In genomic region chr2:150687871-150688540, GRCm38 (mm10) we compare ENCODE assay signal across 9 mouse cellular contexts. TPM values are rescaled to one million over a fixed set of nuclear protein-coding genes. Genes with fewer than 3 reads are reported as not detected.
DNase-seq lines count a peak whose midpoint lies in the region; ATAC-seq and TF ChIP-seq lines count a peak whose summit lies in the region.
"Had no signal": no experiment of that assay in that cellular context is flagged by ENCODE, and none has a peak within 500 bp of the region (broad histone marks: within the 10 kb centered on the region; RNA-seq: fewer than 3 reads in every experiment).

No protein-coding gene starts in this region.

- no peak overlapping the region; the same call in 1 of the 2 replicates for H3K9ac ChIP-seq in lung, embryonic 16.5 days (ENCODE audit: low read length)
- H3K9ac ChIP-seq in heart, embryonic 16.5 days (ENCODE audit: low read length) = peak overlapping the region; percentile 34; the same call in 1 of the 2 replicates
- no peak overlapping the region for H3K9ac ChIP-seq in liver, embryonic 16.5 days (ENCODE audit: low read depth, low read length)
- no peak overlapping the region; the same call in 1 of the 2 replicates for H3K9ac ChIP-seq in stomach, postnatal 0 days (ENCODE audit: low read length)

- 4% methylated on average over 23 of the region's 23 CpGs for WGBS in lung, embryonic 16.5 days
- 2% methylated on average over 23 of the region's 23 CpGs for WGBS in heart, embryonic 16.5 days
- 4% methylated on average over 23 of the region's 23 CpGs for WGBS in liver, embryonic 16.5 days (ENCODE audit: insufficient replicate concordance)
- 5% methylated on average over 23 of the region's 23 CpGs for WGBS in stomach, postnatal 0 days

- H3K27me3 ChIP-seq in lung, embryonic 16.5 days (ENCODE audit: control insufficient read depth, insufficient read depth, low read depth, low read length) = peaks cover 54% of the 10 kb centered on the region
- H3K27me3 ChIP-seq in heart, embryonic 16.5 days (ENCODE audit: control insufficient read depth, insufficient read depth, low read length) = peaks cover 52% of the 10 kb centered on the region
- peaks cover 50% of the 10 kb centered on the region for H3K27me3 ChIP-seq in liver, embryonic 16.5 days (ENCODE audit: control insufficient read depth, insufficient read depth, low read depth, low read length)
- 0 out of 2 replicates have a peak, but pooled peaks cover 6% of the 10 kb centered on the region for H3K27me3 ChIP-seq in stomach, postnatal 0 days (ENCODE audit: control insufficient read depth, insufficient read depth, low read length)

- DNase-seq in lung, postnatal 14 days = no peak
- no peak for DNase-seq in stomach, postnatal 0 days (ENCODE audit: low spot score)
- no peak for DNase-seq in adrenal gland, adult 8-10 months
- DNase-seq in natural killer cell, adult 2 months (ENCODE audit: low spot score in 2 of 2) = no peak
- DNase-seq in lung, postnatal 10 days = no peak

- no peak for TF ChIP-seq CTCF in stomach, postnatal 0 days (IDR thresholded peaks at IDR 0.05; ENCODE audit: low read depth)

- no peak for ATAC-seq in lung, embryonic 16.5 days (ENCODE audit: low read depth)
- ATAC-seq in heart, embryonic 16.5 days (replicated peaks; ENCODE audit: extremely low read depth, insufficient read depth, low FRiP score) = no peak
- ATAC-seq in liver, embryonic 16.5 days (ENCODE audit: low read depth) = no peak
- ATAC-seq in stomach, postnatal 0 days (ENCODE audit: low FRiP score, low TSS enrichment) = no peak

- no peak for TF ChIP-seq EP300 in stomach, postnatal 0 days (optimal IDR thresholded peaks at IDR 0.05)

- 0 out of 2 replicates have a peak, but pooled peaks cover 3% of the 10 kb centered on the region for H3K4me1 ChIP-seq in lung, embryonic 16.5 days (replicated peaks; ENCODE audit: control insufficient read depth, insufficient read depth, low read length)
- H3K4me1 ChIP-seq in heart, embryonic 16.5 days (ENCODE audit: control insufficient read depth, insufficient read depth, low read length) = 0 out of 2 replicates have a peak, but pooled peaks cover 4% of the 10 kb centered on the region
- H3K4me1 ChIP-seq in liver, embryonic 16.5 days (ENCODE audit: control insufficient read depth, low read depth, low read length) = no peaks in the 10 kb centered on the region
- no peaks in the 10 kb centered on the region for H3K4me1 ChIP-seq in stomach, postnatal 0 days (replicated peaks; ENCODE audit: control insufficient read depth, insufficient read depth)

- peak overlapping the region; percentile 41 for H3K4me3 ChIP-seq in lung, embryonic 16.5 days (ENCODE audit: low read length)
- peak overlapping the region; percentile 53 for H3K4me3 ChIP-seq in heart, embryonic 16.5 days (ENCODE audit: low read length)
- no peak overlapping the region for H3K4me3 ChIP-seq in liver, embryonic 16.5 days (ENCODE audit: low read depth, low read length)
- peak overlapping the region; percentile 38 for H3K4me3 ChIP-seq in stomach, postnatal 0 days (ENCODE audit: low read depth, low read length)

- H3K36me3 ChIP-seq in lung, embryonic 16.5 days (ENCODE audit: control insufficient read depth, insufficient read depth, low read length) = no peaks in the 10 kb centered on the region
- H3K36me3 ChIP-seq in heart, embryonic 16.5 days (ENCODE audit: control insufficient read depth, insufficient read depth) = no peaks in the 10 kb centered on the region
- no peaks in the 10 kb centered on the region for H3K36me3 ChIP-seq in liver, embryonic 16.5 days (ENCODE audit: control insufficient read depth, insufficient read depth)
- H3K36me3 ChIP-seq in stomach, postnatal 0 days (ENCODE audit: control insufficient read depth, insufficient read depth, low read length) = no peaks in the 10 kb centered on the region

- peak overlapping the region; percentile 57 for H3K4me2 ChIP-seq in lung, embryonic 16.5 days (ENCODE audit: low read depth, low read length)
- H3K4me2 ChIP-seq in heart, embryonic 16.5 days (ENCODE audit: low read depth, low read length) = peak overlapping the region; percentile 75
- peak overlapping the region; percentile 15; the same call in 1 of the 2 replicates for H3K4me2 ChIP-seq in liver, embryonic 16.5 days (ENCODE audit: low read depth, low read length)
- H3K4me2 ChIP-seq in stomach, postnatal 0 days (replicated peaks; ENCODE audit: low read depth) = peak overlapping the region; percentile 55

- H3K9me3 ChIP-seq in lung, embryonic 16.5 days (ENCODE audit: control insufficient read depth, low read length) = no peaks in the 10 kb centered on the region
- no peaks in the 10 kb centered on the region for H3K9me3 ChIP-seq in heart, embryonic 16.5 days (replicated peaks; ENCODE audit: control insufficient read depth, low read length)
- H3K9me3 ChIP-seq in liver, embryonic 16.5 days (replicated peaks; ENCODE audit: control insufficient read depth, low read length) = no peaks in the 10 kb centered on the region
- H3K9me3 ChIP-seq in stomach, postnatal 0 days (ENCODE audit: control insufficient read depth, low read length) = no peaks in the 10 kb centered on the region

- H3K27ac ChIP-seq in lung, embryonic 16.5 days (ENCODE audit: low read length) = no peak overlapping the region
- H3K27ac ChIP-seq in heart, embryonic 16.5 days (ENCODE audit: low read length) = no peak overlapping the region
- H3K27ac ChIP-seq in liver, embryonic 16.5 days (ENCODE audit: low read length) = no peak overlapping the region
- no peak overlapping the region for H3K27ac ChIP-seq in stomach, postnatal 0 days (replicated peaks)

RNA-seq across cellular contexts. Expression of gene Vsx1, which starts 1.2 kb away (rescaled TPM):
- not detected in 2 replicates for polyA plus RNA-seq in lung, embryonic 16.5 days (2015; fragmentation: Nextera tagmentation; extraction: Ambion mirVana)
- not detected in 2 replicates for polyA plus RNA-seq in heart, embryonic 16.5 days (2015; fragmentation: Nextera tagmentation; extraction: Ambion mirVana)
- not detected in 2 replicates for polyA plus RNA-seq in liver, embryonic 16.5 days (2015; fragmentation: Nextera tagmentation; extraction: Ambion mirVana)
- polyA plus RNA-seq in stomach, postnatal 0 days (2015; fragmentation: Nextera tagmentation; extraction: Ambion mirVana) = not detected in 2 replicates
- not detected for total RNA-seq in adrenal gland, adult 8-10 months (2022)
- polyA plus RNA-seq: spleen, adult 2 months had no signal

RNA-seq across cellular contexts. Expression of gene Acss1, which starts 19.7 kb away (rescaled TPM):
- 11.3 and 14.7 TPM in 2 replicates for polyA plus RNA-seq in lung, embryonic 16.5 days (2015; fragmentation: Nextera tagmentation; extraction: Ambion mirVana)
- 14.1 and 15.4 TPM in 2 replicates for polyA plus RNA-seq in heart, embryonic 16.5 days (2015; fragmentation: Nextera tagmentation; extraction: Ambion mirVana)
- 49.9 and 56.3 TPM in 2 replicates for polyA plus RNA-seq in liver, embryonic 16.5 days (2015; fragmentation: Nextera tagmentation; extraction: Ambion mirVana)
- polyA plus RNA-seq in stomach, postnatal 0 days (2015; fragmentation: Nextera tagmentation; extraction: Ambion mirVana) = 28.2 and 35.7 TPM in 2 replicates
- total RNA-seq in adrenal gland, adult 8-10 months (2022) = 10 to 100 TPM; 17.3 to 20.6 (median 18.0) TPM

Comparison
In these comparisons a context has a peak if more than half of its experiments do, and no peak if none do; other contexts are left out.
1. H3K4me2 ChIP-seq: peak in every context shown above with its lines; median percentile 75 in heart, embryonic 16.5 days; 57 in lung, embryonic 16.5 days; 55 in stomach, postnatal 0 days; 15 in liver, embryonic 16.5 days.